Mouse (Mus musculus) right cerebral cortex, postnatal 4 days (tissue): ENCODE data around the gene N4bp3.
"Not testable (repeated sequence)": the region's sequence is repeated elsewhere in the genome, so short reads cannot be mapped to it uniquely, and the experiment has no call there.

Experiments used
- DNase-seq: peaks from one replicate; pipeline ENCODE4 v3.0.0-alpha.2; 2022

Gene N4bp3

DNA sequence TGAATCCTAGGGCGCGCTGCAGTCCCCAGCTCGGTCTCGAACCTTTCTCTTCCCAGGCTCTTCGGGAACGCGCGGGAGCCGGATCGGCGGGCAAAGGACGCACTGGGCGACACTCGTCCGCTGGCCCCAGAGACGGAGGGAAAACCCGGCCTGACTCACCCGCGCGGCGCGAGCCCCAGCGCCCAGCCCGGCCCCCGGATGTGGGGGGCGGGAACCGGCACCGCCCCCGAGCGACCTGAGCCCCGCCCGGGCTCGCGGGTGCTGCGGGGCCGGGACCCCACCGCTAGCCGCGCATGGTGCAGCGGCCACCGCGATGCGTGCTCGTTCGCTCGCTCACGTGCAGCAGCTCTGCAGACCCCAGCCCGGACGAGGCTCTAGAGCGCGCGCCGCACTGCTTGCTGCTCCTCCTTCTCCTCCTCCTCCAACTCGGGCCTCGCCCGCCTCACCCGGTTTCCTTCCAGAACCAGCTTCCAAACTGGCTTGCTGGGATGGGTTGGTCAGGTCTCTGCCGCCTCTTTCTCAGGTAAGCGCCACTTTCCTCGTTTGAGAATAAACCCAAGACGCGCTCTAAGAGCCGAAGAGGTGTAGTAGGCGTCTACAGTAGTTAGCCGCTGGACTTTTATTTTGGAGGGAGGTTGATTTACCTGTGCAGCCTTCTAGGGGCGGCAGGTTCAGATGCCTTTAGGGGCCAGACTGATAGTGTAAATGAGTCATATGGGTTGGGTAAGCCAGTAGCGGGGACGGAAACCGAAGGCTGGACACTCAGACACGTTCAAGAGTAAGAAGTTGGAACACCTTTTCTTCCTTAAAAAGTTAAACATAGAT lies at the start of gene N4bp3, which contains the start of gene D930048N14Rik:
Gene N4bp3, minus strand, starts transcription at position 152 of the 825 bp plus-strand sequence.
Gene D930048N14Rik, plus strand, starts transcription at position 264 of the 825 bp plus-strand sequence.
- DNase-seq: peak; percentile 59

DNA sequence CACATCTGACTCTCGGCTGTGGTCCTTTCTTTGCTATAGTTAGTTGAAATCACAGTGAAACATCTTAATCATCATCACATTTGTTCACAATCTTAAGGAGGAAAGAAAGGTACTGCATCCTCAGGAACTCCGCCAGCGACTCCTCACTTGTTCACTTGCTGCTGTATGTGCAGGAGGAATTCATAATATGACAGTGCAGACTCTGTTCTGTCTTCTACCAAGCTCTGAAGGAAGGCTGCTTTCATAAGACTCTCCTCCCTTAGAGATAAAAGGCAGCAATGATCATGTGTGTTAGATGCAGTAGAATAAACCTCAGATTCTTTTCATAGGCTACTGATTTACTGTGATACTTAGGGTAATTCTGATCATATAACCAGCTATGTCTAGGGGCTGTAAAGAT lies 44.3 kb upstream of the N4bp3 start:
- DNase-seq: no peak

DNA sequence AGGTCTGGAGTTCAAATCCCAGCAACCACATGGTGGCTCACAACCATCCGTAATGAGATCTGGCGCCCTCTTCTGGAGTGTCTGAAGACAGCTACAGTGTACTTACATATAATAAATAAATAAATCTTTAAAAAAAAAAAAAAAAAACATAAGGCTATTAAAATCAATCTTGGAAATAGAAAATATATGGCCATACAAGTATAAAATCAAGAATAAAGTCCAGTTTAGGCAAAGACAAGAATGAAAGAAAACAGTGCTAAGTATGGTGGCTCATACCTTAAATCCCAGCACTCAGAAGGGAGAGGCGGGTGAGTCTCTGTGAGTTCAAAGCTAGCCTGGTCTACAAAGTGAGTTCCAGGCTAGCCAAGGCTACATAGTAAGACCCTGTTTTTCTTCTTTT lies 40.0 kb upstream of the N4bp3 start:
- DNase-seq: not testable (repeated sequence)

DNA sequence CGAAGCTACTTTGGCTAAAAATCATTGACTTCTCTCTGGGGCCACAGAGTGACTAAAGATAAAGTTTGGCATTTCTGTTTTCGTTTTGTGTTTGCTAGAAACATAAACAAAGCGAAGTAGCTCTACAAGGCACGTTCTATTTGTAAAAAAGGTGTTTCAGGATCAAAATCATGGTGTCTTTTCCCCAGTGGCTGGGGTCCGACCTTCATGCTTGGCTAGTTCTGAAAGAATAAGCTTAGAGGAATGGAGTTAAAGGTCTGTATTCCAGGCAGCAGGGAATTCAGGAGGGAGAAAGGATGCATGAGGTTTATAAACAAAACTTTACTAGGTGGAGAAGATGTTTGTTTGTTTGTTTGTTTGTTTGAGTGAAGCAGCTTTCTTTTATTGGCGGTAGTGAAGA lies 38.7 kb upstream of the N4bp3 start:
- no peak for DNase-seq

DNA sequence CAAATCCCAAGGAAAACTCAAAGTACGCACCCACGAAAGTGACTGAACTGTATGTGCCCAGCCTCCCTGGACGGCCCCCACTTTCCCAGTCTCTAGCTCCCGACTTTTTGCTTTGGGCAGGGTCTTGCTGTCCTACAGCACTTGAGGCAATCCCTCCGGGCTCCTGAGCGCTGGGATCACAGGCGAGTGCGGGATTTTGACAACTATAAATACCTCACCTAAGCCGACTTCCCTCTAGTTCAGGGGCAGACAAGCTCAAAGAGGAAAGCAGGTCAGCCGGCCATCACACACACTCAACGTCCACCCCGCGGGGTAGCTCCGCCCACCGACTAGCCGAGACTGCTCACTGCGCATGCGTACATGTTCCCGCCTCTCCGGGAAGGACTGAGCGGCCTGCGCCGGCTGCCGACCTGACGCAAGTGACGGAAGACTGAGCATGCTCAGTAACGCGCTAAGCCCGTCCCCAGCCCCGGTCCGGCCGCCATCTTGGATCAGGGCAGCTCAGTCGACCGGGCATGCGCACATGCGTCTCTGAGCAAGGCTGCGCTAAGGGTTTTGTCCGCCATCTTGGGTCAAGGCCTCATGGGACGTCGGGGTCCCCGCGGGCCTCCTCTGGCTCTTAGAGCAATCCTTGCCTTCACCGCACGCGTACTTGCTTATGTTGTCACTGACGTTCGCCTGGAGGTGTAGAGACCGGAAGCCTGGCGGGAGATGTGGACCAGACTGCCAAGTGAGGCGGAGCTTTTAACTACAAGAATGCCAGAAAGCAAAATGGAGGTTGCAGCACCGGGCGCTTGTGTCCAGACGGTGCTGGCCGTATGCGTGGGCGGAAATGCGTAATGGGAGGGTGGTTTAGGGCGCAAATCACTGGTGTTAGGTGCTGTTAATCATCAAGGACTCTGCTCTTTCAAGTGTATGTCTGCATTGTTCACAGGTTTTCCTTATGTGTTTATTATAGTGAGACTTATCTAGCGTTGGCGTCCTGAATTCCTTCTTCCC lies 38.0 kb upstream of the N4bp3 start, which contains the start of gene 0610009B22Rik:
Gene 0610009B22Rik, minus strand, starts transcription at position 545 of the 999 bp plus-strand sequence.
- DNase-seq: peak; percentile 99

DNA sequence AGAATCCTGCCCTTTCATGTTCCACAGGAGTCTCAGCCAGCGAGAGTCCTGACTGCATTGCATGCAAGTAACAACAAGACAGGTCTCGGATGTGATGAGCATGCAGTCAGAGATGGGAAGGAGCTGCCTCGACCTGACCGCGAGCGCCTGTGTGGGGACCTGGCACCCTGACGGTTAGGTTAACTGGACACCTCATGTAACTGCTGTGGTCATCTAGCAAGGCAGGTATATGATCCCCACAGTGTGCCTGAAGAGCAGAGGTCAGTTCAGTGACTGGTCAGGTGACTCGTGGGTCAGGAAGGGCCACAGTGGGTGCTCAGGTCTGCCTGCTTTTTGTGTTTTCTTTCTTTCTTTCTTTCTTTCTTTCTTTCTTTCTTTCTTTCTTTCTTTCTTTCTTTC lies 31.3 kb upstream of the N4bp3 start:
- DNase-seq: no peak

DNA sequence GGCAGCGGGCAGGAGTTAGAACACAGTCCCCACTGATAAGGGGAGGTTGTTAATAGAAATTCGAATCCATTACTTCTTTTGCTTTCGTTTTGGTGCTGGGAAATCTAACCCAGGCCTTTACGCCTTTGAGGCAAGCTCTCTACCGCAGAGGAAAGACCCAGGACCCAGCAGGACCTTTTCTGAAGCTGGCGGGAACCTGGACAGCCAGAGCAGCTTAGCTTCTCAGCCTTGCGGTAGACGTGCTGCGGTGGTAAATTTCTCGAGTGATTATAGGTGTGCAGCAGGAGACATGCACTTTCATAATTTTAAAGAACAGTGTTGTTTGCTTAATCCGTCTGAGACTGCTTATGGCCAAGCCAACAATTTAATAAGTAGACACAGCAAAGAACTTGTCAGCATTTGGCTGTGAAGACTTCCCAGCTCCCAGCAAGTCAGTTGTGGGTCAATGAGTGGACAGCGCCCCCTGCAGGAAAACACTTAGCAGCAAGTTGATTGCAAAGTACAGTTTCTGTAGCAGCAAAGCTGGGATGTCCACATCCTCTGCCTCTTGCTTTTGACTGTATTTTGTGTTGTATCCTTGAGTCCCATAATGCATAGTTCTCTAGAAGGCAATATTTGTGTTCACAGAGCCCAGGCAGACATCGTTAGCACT lies 30.8 kb upstream of the N4bp3 start:
- peak; percentile 91 for DNase-seq

DNA sequence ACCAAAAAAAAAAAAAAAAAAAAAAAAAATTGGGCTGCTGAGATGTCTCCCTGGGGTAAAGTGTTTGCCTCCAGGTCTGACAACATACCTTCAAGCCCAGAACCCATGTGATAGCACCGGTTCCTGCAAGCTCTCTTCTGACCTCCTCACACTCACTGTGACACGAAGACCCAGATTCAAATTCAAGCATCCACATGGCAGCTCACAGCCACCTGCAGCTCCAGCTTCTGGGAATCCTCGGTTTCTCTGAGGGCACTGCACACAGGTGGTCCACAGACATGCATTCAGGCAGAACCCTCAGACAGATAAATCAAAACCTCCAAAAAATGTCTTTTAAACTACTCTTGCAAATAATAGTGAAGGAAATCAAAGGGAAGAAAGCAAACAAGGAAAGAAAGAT lies 28.8 kb upstream of the N4bp3 start:
- DNase-seq: no peak

DNA sequence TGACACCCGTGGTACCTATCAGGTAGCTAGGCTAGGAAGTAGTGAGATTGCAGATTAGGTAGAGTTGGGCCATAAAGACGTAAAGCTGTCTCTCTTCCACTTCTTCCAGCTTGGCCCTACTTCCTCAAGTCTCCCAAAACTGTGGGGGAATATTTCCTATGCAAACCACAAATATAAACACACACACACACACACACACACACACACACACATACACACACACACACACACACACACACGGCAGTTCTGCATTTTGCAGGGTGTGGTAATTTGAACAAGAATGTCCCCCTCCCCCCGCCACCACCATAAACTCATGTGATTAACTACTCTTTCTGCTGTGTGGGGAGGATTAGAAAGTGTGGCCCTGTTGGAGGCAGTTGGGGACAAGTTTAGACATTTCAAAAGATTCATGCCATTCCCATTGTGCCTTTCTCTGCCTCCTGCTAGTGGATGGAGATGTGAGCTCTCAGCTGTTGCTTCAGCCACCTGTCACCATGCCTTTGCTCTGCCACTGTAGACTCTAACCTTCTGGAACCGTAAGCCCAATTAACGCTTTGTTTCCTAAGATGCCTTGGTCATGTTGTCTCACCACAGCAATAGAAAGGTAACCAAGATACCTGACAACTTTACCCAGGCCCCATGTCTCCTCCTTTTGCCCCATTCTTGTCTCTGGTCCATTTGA lies 27.2 kb upstream of the N4bp3 start:
- no peak for DNase-seq

DNA sequence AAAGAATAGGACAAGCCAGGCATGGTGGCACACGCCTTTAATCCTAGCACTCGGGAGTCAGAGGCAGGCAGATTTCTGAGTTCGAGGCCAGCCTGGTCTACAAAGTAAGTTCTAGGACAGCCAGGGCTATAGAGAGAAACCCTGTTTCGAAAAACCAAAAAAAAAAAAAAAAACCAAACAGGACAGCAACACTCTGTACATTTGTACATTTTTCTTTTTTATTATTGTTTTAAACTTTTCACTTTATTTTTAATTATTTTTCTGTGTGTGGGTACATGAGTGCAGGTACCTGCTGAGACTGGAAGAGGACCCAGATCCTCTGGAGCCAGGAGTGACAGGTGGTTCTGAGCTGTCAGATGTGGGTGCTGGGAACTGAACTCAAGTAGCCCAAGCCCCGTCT lies 24.7 kb upstream of the N4bp3 start:
- no peak for DNase-seq

DNA sequence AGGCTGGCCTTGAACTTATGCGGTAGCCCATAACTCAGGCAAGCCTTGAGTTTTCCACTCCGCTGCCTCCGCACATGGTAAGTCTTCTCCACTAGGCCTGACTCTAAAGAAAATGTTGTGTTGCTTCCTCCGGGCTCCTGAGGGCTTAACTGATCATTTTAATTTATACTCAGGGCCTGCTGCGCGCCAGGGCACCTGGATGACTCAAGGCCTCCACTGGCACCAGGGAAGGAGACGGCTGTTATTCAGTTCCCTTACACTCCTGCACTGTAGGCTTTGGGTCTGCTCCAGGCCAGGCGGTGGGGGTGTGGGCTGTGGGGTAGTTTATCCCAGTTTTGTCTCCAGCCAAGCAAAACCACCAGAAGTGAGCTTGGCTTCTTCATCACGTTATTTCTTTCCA lies 22.6 kb upstream of the N4bp3 start:
- DNase-seq: no peak

DNA sequence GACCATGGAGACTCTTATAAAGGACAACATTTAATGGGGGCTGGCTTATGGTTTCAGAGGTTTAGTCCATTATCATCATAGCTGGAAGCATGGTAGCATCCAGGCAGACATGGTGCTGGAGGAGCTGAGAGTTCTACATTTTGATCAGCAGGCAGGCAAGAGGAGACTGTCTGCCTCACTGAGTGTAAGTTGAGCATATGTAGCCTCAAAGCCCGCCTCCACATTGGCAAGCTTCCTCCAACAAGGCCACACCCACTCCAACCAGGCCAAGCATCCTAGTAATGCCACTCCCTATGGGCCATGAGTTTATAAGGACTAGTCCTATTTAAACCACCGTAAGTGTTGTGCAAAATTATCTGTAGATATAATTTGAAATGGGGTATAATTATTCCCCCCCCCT lies 20.7 kb upstream of the N4bp3 start:
- DNase-seq: no peak

DNA sequence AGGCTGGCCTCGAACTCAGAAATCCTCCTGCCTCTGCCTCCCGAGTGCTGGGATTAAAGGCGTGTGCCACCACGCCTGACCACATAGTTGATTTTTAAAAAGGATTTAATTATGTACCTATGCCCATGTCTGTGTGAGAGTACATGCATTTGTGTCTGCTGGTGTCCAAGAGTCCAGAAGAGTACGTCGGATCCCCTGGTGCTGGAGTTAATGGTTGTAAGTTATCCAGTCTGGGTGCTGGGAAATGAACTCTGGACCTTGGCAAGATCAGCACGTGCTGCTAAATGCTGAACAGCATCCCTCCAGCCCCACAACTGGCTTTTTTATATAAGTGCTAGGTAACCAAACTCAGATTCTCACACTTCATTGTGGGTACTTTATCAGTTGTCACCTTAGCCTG lies 20.2 kb upstream of the N4bp3 start:
- DNase-seq: no peak

DNA sequence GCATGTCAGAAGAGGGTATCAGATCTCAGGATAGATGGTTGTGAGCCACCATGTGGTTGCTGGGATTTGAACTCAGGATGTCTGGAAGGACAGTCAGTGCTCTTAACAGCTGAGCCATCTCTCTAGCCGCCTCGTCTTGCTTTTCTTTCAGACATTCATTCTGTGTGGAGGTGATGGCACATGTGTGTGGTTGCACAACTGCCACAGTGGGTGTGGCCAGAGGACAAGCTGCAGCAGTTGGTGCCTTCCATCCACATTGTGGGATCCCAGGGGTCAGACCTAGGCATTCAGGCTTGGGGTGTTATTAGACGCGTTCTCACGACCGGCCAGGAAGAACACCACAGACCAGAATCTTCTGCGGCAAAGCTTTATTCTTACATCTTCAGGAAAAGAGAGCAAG lies 14.1 kb upstream of the N4bp3 start:
- DNase-seq: not testable (repeated sequence)

DNA sequence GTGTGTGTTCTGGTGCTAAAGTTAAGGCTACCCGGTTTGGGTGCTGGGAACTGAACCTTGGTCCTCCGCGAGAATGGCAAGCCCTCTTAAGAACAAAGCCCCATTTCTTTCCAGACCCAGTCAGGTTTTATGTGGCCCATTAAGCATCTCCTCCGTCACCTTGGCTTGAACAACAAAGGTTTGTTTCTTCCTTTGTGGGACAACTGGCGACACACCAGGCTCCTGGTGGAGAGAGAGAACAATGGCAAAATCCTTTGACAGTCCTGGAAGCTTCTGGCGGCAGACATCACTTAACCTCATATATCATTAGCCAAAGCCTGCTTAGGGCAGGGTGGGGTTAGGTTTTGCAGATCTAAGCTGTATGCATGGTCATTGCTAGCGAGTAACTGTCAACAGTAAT lies 12.0 kb upstream of the N4bp3 start:
- DNase-seq: no peak

DNA sequence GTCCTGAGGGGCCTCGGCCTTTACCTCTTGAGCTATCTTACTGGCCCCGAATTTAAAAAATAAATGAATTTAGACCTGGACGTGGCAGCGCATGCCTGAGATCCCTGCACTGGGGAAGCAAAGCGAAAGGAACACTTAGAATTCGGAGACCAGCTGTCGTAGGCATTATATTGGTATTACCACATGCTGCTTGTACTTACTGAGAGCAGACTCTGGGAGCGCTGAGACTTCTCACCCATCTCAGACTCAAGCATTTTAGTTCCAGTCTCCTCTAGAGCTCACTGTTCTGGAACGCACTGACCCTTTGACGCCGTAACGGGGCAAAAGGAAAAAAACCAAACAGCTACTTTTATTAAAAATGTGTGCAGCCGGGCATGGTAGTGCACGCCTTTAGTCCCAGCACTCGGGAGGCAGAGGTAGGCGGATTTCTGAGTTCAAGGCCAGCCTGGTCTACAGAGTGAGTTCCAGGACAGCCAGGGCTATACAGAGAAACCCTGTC lies 11.3 kb upstream of the N4bp3 start:
- DNase-seq: no peak

DNA sequence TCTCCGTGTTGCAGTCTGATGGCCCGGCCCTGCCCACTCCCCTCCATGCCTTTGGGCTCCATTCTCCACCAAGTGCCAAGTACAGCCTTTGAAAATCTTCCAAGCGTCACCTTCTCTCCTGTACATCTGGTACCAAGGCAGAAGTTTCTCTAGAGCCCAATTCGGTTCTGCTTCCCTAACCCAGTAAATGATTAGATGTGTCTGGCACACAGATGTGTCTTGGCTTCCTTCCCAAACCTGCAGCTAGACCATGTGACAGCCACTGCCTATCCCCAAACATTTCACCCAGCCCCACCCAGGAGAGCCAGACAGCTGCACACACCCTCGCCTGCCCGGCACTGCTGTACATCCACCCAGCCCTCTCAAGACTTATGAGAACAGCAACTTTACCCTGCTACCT lies 8.1 kb upstream of the N4bp3 start:
- no peak for DNase-seq

DNA sequence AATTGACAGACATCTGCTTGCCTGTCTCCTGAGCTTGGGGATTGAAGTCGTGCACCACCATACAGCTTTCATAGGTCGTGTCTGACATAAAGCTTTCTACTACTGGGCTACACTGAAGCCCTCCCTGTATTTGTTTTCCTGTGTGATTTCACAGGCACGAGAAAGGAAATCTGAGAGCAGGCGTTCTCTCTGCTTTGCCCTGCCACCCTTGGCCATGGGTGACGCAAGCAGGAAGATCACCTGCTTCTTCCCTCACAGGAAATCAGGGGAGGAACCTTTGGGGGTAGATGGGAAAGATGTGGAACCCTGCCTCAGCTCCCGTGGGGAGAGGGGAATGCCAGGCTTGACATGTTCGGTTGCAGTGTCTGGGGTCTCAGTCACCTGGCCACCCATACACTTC lies 7.6 kb upstream of the N4bp3 start:
- DNase-seq: no peak

DNA sequence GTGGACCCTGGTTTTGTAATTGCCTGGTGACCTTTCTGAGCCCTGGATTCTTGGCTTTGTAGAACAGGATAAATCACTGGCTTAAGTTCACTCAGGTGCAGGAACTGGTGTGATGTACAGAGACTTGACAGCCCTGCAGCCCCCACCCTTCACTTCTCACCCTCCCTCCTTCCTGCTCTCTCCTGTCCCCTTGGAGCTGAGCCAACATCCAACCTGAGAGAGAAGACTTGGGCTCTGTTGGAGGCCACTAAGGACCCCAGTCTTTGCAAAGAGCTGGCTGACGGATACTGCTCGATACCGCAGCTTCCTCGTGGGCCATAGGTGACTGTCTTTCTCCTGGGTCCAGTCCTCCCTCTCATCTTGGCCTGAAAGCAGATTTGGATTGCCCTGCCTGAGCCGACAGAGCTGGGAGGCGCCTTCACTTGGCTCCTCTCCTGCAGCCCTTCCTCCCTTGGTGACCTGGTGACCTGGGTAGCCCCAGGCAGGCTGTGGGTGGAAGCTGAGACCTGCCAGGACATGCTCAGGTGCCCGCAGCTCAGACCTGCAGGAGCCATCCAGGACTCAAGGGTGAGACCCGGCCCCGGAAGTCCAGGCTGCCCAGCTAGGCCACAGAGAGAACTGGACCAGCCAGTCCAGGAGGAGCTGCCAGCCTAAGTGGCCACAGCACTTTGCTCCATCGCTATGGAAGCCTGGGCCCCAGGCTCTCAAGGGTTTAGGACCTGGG lies 6.3 kb upstream of the N4bp3 start:
- no peak for DNase-seq

DNA sequence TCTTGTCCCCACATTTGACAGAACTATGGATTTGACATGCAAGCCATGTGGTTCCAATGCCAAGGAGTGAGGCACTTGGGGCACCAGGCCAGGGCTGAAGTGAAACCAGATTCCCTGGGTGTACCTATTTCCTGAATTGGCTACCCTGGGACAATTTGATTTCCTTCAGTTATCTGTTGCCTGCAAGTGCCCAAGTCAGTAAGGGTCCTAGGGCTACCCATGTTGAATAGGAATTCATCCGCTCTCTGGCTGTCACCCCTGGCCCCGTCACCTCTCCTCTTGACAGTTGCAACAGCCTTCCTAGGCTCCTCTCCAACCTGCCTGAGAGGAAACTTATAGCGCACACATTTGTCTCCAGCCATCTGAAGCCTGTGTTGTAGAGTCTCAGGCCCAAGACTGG lies 4.2 kb upstream of the N4bp3 start:
- DNase-seq: no peak

DNA sequence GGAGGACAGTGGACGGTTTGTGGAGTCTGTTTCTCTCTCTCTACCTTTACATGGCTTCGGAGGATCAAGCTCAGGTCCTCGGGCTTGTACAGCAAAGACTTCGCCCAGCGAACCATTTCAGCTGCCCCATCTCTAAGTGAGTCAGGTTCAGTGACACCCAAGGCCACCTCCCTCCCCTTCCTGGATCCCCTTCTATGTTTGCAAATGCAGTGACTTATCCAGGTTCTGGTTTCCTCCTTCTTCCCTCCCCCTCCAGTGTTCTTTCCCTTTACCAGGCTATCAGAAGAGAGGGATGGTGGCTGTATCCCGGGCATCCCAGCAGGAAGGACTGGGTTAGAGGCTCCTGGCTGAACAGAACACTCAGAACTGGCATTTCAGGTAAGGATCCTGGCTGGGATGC lies 3.1 kb upstream of the N4bp3 start:
- DNase-seq: no peak
